Comparison of ENCODE assay signal across 51 mouse cellular contexts in genomic region chr1:18265038-18265437, GRCm38 (mm10). TPM values are rescaled to one million over a fixed set of nuclear protein-coding genes. Genes with fewer than 3 reads are reported as not detected.
"Had no signal": no experiment of that assay in that cellular context is flagged by ENCODE, and none has a peak within 500 bp of the region (broad histone marks: within the 10 kb centered on the region; RNA-seq: fewer than 3 reads in every experiment).

TSS of gene Defb41 (minus strand) at chr1:18265138.

- H3K4me3 ChIP-seq: heart, embryonic 10.5 days; heart, embryonic 12.5 days; heart, embryonic 13.5 days; heart, embryonic 15.5 days; hindbrain, embryonic 10.5 days; hindbrain, embryonic 12.5 days; hindbrain, embryonic 13.5 days; hindbrain, embryonic 15.5 days; intestine, embryonic 15.5 days; kidney, embryonic 15.5 days; layer of hippocampus, adult 2 months; left cerebral cortex, adult 2 months had no signal

- DNase-seq: heart, postnatal 14 days; heart, postnatal 36 days; heart, postnatal 4 days; kidney, adult 11 months; kidney, adult 18-20 months; kidney, adult 2 months; kidney, adult 9 months; kidney, postnatal 10 days; kidney, postnatal 14 days; kidney, postnatal 25 days; kidney, postnatal 36 days; kidney, postnatal 4 days; layer of hippocampus, adult 9-11 months; layer of hippocampus, postnatal 36 days had no signal

- H3K27me3 ChIP-seq: heart, embryonic 12.5 days; heart, embryonic 13.5 days; heart, embryonic 15.5 days; hindbrain, embryonic 12.5 days; hindbrain, embryonic 13.5 days; hindbrain, embryonic 15.5 days; intestine, embryonic 15.5 days; kidney, embryonic 15.5 days had no signal

- H3K36me3 ChIP-seq: heart, embryonic 10.5 days; heart, embryonic 12.5 days; heart, embryonic 13.5 days; heart, embryonic 15.5 days; hindbrain, embryonic 10.5 days; hindbrain, embryonic 12.5 days; hindbrain, embryonic 13.5 days; hindbrain, embryonic 15.5 days; intestine, embryonic 15.5 days; kidney, embryonic 15.5 days had no signal

- H3K4me2 ChIP-seq: heart, embryonic 11.5 days; heart, embryonic 12.5 days; heart, embryonic 13.5 days; heart, embryonic 15.5 days; hindbrain, embryonic 12.5 days; hindbrain, embryonic 13.5 days; hindbrain, embryonic 14.5 days; hindbrain, embryonic 15.5 days; intestine, embryonic 15.5 days; kidney, embryonic 15.5 days had no signal

RNA-seq across cellular contexts. Expression of gene Defb41, which starts in this region (rescaled TPM):
- total RNA-seq: heart, postnatal 14 days; heart, postnatal 25 days; heart, postnatal 36 days; heart, postnatal 4 days; hematopoietic stem cell, adult 5-6 weeks; hindbrain, postnatal 0 days; layer of hippocampus, adult 18-20 months; layer of hippocampus, adult 2 months; layer of hippocampus, adult 8-10 months; layer of hippocampus, postnatal 10 days; layer of hippocampus, postnatal 14 days; layer of hippocampus, postnatal 25 days; layer of hippocampus, postnatal 36 days; left cerebral cortex, adult 18-20 months; left cerebral cortex, adult 2 months; left cerebral cortex, adult 8-10 months had no signal
- polyA plus RNA-seq: heart, embryonic 10.5 days; heart, embryonic 11.5 days; heart, embryonic 12.5 days; heart, embryonic 13.5 days; heart, embryonic 14.5 days; heart, embryonic 15.5 days; heart, embryonic 16.5 days; heart, postnatal 0 days; hindbrain, embryonic 10.5 days; hindbrain, embryonic 11.5 days; hindbrain, embryonic 12.5 days; hindbrain, embryonic 13.5 days; hindbrain, embryonic 14.5 days; hindbrain, embryonic 15.5 days; hindbrain, embryonic 16.5 days; hindbrain, postnatal 0 days; inflammation-experienced regulatory T-cells, adult 6 months; intestine, embryonic 14.5 days; intestine, embryonic 15.5 days; intestine, embryonic 16.5 days; intestine, postnatal 0 days; kidney, adult 2 months; kidney, embryonic 14.5 days; kidney, embryonic 15.5 days; kidney, embryonic 16.5 days; kidney, postnatal 0 days; large intestine, adult 2 months had no signal
